Mouse (Mus musculus) CH12.LX (cell line): ENCODE results near the gene Tmod1. TPM values are rescaled to one million over a fixed set of nuclear protein-coding genes. Genes with fewer than 3 reads are reported as not detected.

Experiments used
- DNase-seq: peaks from one replicate; pipeline ENCODE4 v3.0.0-alpha.2; 2013; ENCODE audit errors: extremely low read depth
- H3K27ac ChIP-seq: 2 replicates; pipeline ENCODE4 v1.5.1; 2012; ENCODE audit warnings: low read depth, mild to moderate bottlenecking, control low read depth, moderate library complexity; ENCODE audit not compliant: insufficient read depth
- H3K27me3 ChIP-seq: replicated peaks from 2 replicates; pipeline ENCODE3; 2012; ENCODE audit warnings: inconsistent platforms
- H3K36me3 ChIP-seq, 2 experiments: replicated peaks in 1 of 2; 2 replicates each; pipeline versions ENCODE3 to v1.6.1; 2012; ENCODE audit warnings: inconsistent platforms in 1 of 2, low read length in 1 of 2, mild to moderate bottlenecking in 1 of 2, mixed read lengths in 1 of 2, moderate library complexity in 1 of 2; ENCODE audit not compliant: control insufficient read depth in 1 of 2, insufficient read depth in 1 of 2
- H3K4me1 ChIP-seq, 2 experiments: 2 replicates each; pipeline ENCODE4 v1.6.1; 2012; ENCODE audit warnings: inconsistent platforms in 1 of 2, moderate library complexity in 1 of 2; ENCODE audit not compliant: insufficient read depth in 2 of 2, control insufficient read depth in 1 of 2
- H3K4me2 ChIP-seq: 2 replicates; pipeline ENCODE4 v1.6.1; 2012; ENCODE audit warnings: low read depth, mild to moderate bottlenecking, control low read depth; ENCODE audit not compliant: poor library complexity, insufficient read depth, severe bottlenecking
- H3K4me3 ChIP-seq, 3 experiments: fragments of 150-350 bp in 1 of 3; sonication (generic) in 1 of 3; replicated peaks in 1 of 3; 2 replicates each; pipeline versions ENCODE3 to v1.5.1; 2011 to 2012; ENCODE audit warnings: low read depth in 2 of 3, low read length in 2 of 3, mild to moderate bottlenecking in 2 of 3, moderate library complexity in 2 of 3, control low read depth in 1 of 3, improper control_type of control experiment in 1 of 3, inconsistent platforms in 1 of 3, mixed read lengths in 1 of 3; ENCODE audit not compliant: poor library complexity in 1 of 3
- H3K79me2 ChIP-seq: replicated peaks from 2 replicates; pipeline ENCODE4 v1.6.1; 2012; ENCODE audit warnings: mild to moderate bottlenecking, moderate library complexity; ENCODE audit not compliant: control insufficient read depth, poor library complexity, insufficient read depth, severe bottlenecking; ENCODE audit errors: extremely low read depth
- H3K9ac ChIP-seq: 2 replicates; pipeline ENCODE4 v1.6.1; 2012; ENCODE audit warnings: low read depth, mild to moderate bottlenecking, control low read depth, moderate library complexity; ENCODE audit not compliant: insufficient read depth
- H3K9me3 ChIP-seq: replicated peaks from 2 replicates; pipeline ENCODE3; 2012; ENCODE audit warnings: low read length, inconsistent platforms, mixed read lengths
- BHLHE40 ChIP-seq: IDR thresholded peaks from 2 replicates; pipeline ENCODE4 v1.6.1; 2011; ENCODE audit warnings: mild to moderate bottlenecking, low read depth, low read length, improper control_type of control experiment
- CHD1 ChIP-seq: IDR thresholded peaks from 2 replicates; pipeline ENCODE4 v1.6.1; 2012; ENCODE audit warnings: low read depth, low read length, improper control_type of control experiment, inconsistent platforms
- E2F4 ChIP-seq: IDR thresholded peaks from 2 replicates; pipeline ENCODE4 v1.6.1; 2011; ENCODE audit warnings: low read depth, low read length, improper control_type of control experiment; ENCODE audit not compliant: insufficient replicate concordance
- EP300 ChIP-seq: IDR thresholded peaks from 2 replicates; pipeline ENCODE4 v1.6.1; 2011; ENCODE audit warnings: low read length, improper control_type of control experiment
- ETS1 ChIP-seq: conservative IDR thresholded peaks from 2 replicates; pipeline ENCODE4 v1.6.1; 2012; ENCODE audit warnings: low read depth, mild to moderate bottlenecking, inconsistent platforms, low read length, improper control_type of control experiment, moderate library complexity
- HCFC1 ChIP-seq: IDR thresholded peaks from 2 replicates; pipeline ENCODE4 v1.6.1; 2012; ENCODE audit warnings: low read depth, mild to moderate bottlenecking, inconsistent platforms, low read length, improper control_type of control experiment
- IRF4 ChIP-seq: IDR thresholded peaks from 2 replicates; pipeline ENCODE4 v1.6.1; 2014; ENCODE audit warnings: low read depth, mild to moderate bottlenecking, inconsistent platforms, low read length, improper control_type of control experiment
- JUN ChIP-seq: IDR thresholded peaks from 2 replicates; pipeline ENCODE4 v1.6.1; 2011; ENCODE audit warnings: low read depth, mild to moderate bottlenecking, low read length, improper control_type of control experiment, moderate library complexity; ENCODE audit not compliant: insufficient read depth
- JUND ChIP-seq: conservative IDR thresholded peaks from 2 replicates; pipeline ENCODE4 v1.6.1; 2011; ENCODE audit warnings: low read depth, low read length, improper control_type of control experiment
- KAT2A ChIP-seq: IDR thresholded peaks from 2 replicates; pipeline ENCODE4 v1.6.1; 2012; ENCODE audit warnings: low read length, improper control_type of control experiment, inconsistent platforms; ENCODE audit not compliant: insufficient replicate concordance
- MAZ ChIP-seq: IDR thresholded peaks from 2 replicates; pipeline ENCODE4 v1.6.1; 2012; ENCODE audit warnings: low read depth, mild to moderate bottlenecking, inconsistent platforms, low read length, improper control_type of control experiment, moderate library complexity
- MXI1 ChIP-seq: IDR thresholded peaks from 2 replicates; pipeline ENCODE4 v1.6.1; 2011; ENCODE audit warnings: mild to moderate bottlenecking, low read depth, low read length, improper control_type of control experiment
- MYC ChIP-seq: IDR thresholded peaks from 2 replicates; pipeline ENCODE4 v1.6.1; 2011; ENCODE audit warnings: low read depth, mild to moderate bottlenecking, improper control_type of control experiment, low read length
- NELFE ChIP-seq: IDR thresholded peaks from 2 replicates; pipeline ENCODE4 v1.6.1; 2011; ENCODE audit warnings: low read depth, low read length, improper control_type of control experiment
- PAX5 ChIP-seq: IDR thresholded peaks from 2 replicates; pipeline ENCODE4 v1.6.1; 2012; ENCODE audit warnings: low read length, inconsistent platforms, mixed read lengths
- POLR2A ChIP-seq: IDR thresholded peaks from 2 replicates; pipeline ENCODE4 v1.6.1; 2011; ENCODE audit warnings: low read depth, mild to moderate bottlenecking, improper control_type of control experiment, low read length
- RAD21 ChIP-seq: IDR thresholded peaks from 2 replicates; pipeline ENCODE4 v1.6.1; 2011; ENCODE audit warnings: low read depth, mild to moderate bottlenecking, low read length, improper control_type of control experiment, moderate library complexity
- RCOR1 ChIP-seq: conservative IDR thresholded peaks from 2 replicates; pipeline ENCODE4 v1.6.1; 2012; ENCODE audit warnings: low read depth, mild to moderate bottlenecking, inconsistent platforms, low read length, improper control_type of control experiment
- SIN3A ChIP-seq: IDR thresholded peaks from 2 replicates; pipeline ENCODE4 v1.6.1; 2012; ENCODE audit warnings: low read length, improper control_type of control experiment, inconsistent platforms
- SMC3 ChIP-seq: IDR thresholded peaks from 2 replicates; pipeline ENCODE4 v1.6.1; 2011; ENCODE audit warnings: low read depth, low read length, improper control_type of control experiment
- TBP ChIP-seq: conservative IDR thresholded peaks from 2 replicates; pipeline ENCODE4 v1.6.1; 2011; ENCODE audit warnings: low read depth, low read length, improper control_type of control experiment
- TCF12 ChIP-seq: IDR thresholded peaks from 2 replicates; pipeline ENCODE4 v1.6.1; 2014; ENCODE audit warnings: low read depth, mild to moderate bottlenecking, inconsistent platforms, low read length, improper control_type of control experiment
- USF1 ChIP-seq: IDR thresholded peaks from 2 replicates; pipeline ENCODE4 v1.6.1; 2014; ENCODE audit warnings: low read depth, mild to moderate bottlenecking, inconsistent platforms, low read length, improper control_type of control experiment
- USF2 ChIP-seq: conservative IDR thresholded peaks from 2 replicates; pipeline ENCODE4 v1.6.1; 2011; ENCODE audit warnings: low read depth, low read length, improper control_type of control experiment
- ZKSCAN1 ChIP-seq: IDR thresholded peaks from 2 replicates; pipeline ENCODE4 v1.6.1; 2012; ENCODE audit warnings: low read depth, inconsistent platforms, low read length, improper control_type of control experiment, borderline replicate concordance
- ZNF384 ChIP-seq: IDR thresholded peaks from 2 replicates; pipeline ENCODE4 v1.6.1; 2012; ENCODE audit warnings: low read depth, low read length, improper control_type of control experiment, inconsistent platforms
- dilution Hi-C: fragments of 300-500 bp; cut with MboI; formaldehyde crosslinking; loops from 2 replicates; pipeline ENCODE4 v1.14.3; 2020; ENCODE audit warnings: low sequenced_read_pairs; ENCODE audit not compliant: extremely low pct_unique_long_range_greater_than_20kb, extremely low pct_ligation_motif_present
- in situ Hi-C: fragments of 300-500 bp; cut with MboI; formaldehyde crosslinking; loops from 3 replicates; pipeline ENCODE4 v1.14.3; 2019; ENCODE audit warnings: low sequenced_read_pairs, low pct_ligation_motif_present, low pct_unique_long_range_greater_than_20kb, mixed read lengths
- polyA plus RNA-seq: library from polyadenylated mRNA; unstranded; fragments of >175 nt; gene quantifications from 2 replicates; pipeline ENCODE4 v1.2.1, GENCODE M21; 2012; ENCODE audit warnings: low read depth; ENCODE audit not compliant: insufficient read length
- total RNA-seq, 2 experiments: library from RNA; depleted of rRNA; stranded (reverse); fragments of 300-350 nt in 1 of 2; fragments of >200 nt in 1 of 2; gene quantifications; 2 replicates each; pipeline ENCODE4 v1.2.3; 2012 to 2014

Tmod1 gene
- total and polyA plus RNA-seq, 3 experiments, result 0.93 to 3.1 (median 2.5) TPM

- no peaks in the 10 kb centered on the region for H3K79me2 ChIP-seq
- peaks cover 30% of the 10 kb centered on the region for H3K9me3 ChIP-seq
- H3K4me1 ChIP-seq, result peaks cover 0 to 9% of the 10 kb centered on the region in 2 experiments; a peak in 3 of 4 replicates
- H3K9ac ChIP-seq, result no peak overlapping the region
- H3K27me3 ChIP-seq, result no peaks in the 10 kb centered on the region
- dilution Hi-C loops (no loop called here), in situ Hi-C loops (no loop called here)
- H3K36me3 ChIP-seq, result no peaks in the 10 kb centered on the region
- H3K27ac ChIP-seq, result no peak overlapping the region
- TF ChIP-seq SMC3, result no peak
- TF ChIP-seq MXI1, result no peak
- no peak for TF ChIP-seq E2F4
- no peak for TF ChIP-seq CHD1
- TF ChIP-seq MAZ, result no peak
- TF ChIP-seq ZNF384, result no peak
- no peak for TF ChIP-seq MYC
- no peak for TF ChIP-seq SIN3A
- no peak for TF ChIP-seq ETS1
- no peak for TF ChIP-seq RAD21
- TF ChIP-seq USF1, result no peak
- no peak for TF ChIP-seq POLR2A
- TF ChIP-seq JUND, result no peak
- TF ChIP-seq USF2, result no peak
- no peak for TF ChIP-seq EP300
- no peak overlapping the region for H3K4me3 ChIP-seq
- H3K4me2 ChIP-seq, result no peak overlapping the region
- DNase-seq, result no peak
Measured at GRCm38 (mm10) chr4:46056163-46056562, 17.4 kb downstream of the Tmod1 start.

- in situ Hi-C loops, result no loop called here
- peaks cover 8% of the 10 kb centered on the region for H3K9me3 ChIP-seq
Measured at GRCm38 (mm10) chr4:46061259-46061962, 22.7 kb downstream of the Tmod1 start.

More at GRCm38 (mm10) chr4:46061259-46061962, 22.7 kb downstream of the Tmod1 start:
- no peaks in the 10 kb centered on the region for H3K79me2 ChIP-seq
- TF ChIP-seq USF2 (no peak), BHLHE40 (no peak), IRF4 (no peak), EP300 (no peak), KAT2A (no peak), ZNF384 (no peak), JUN (no peak), USF1 (no peak), RCOR1 (no peak), TBP (no peak), MXI1 (no peak), HCFC1 (no peak), SMC3 (no peak), NELFE (no peak), E2F4 (no peak), TCF12 (no peak), PAX5 (no peak), ZKSCAN1 (no peak)
- H3K9ac ChIP-seq, result no peak overlapping the region
- H3K4me1 ChIP-seq, result peaks cover 7 to 10% of the 10 kb centered on the region in 2 experiments
- peaks cover 0 to 10% of the 10 kb centered on the region in 2 experiments for H3K36me3 ChIP-seq
- dilution Hi-C loops, result no loop called here
- H3K4me2 ChIP-seq, result no peak overlapping the region
- H3K4me3 ChIP-seq, result no peak overlapping the region
- H3K27ac ChIP-seq, result no peak overlapping the region
- DNase-seq, result no peak
- H3K27me3 ChIP-seq, result no peaks in the 10 kb centered on the region
